Mouse (Mus musculus) midbrain, embryonic 11.5 days (tissue): Measurements from ENCODE around the gene Ddit4. TPM values are rescaled to one million over a fixed set of nuclear protein-coding genes. Genes with fewer than 3 reads are reported as not detected.

ENCODE experiments used
- ATAC-seq: fragments of 200-750 bp; cut with Nextera tagmentation; 2 replicates; pipeline ENCODE4 v1.8.0; 2017; ENCODE audit warnings: moderate TSS enrichment, moderate library complexity; ENCODE audit not compliant: low FRiP score
- DNase-seq: peaks from one replicate; pipeline ENCODE4 v3.0.0; 2015; ENCODE audit warnings: low spot score; ENCODE audit errors: missing footprints
- H3K27ac ChIP-seq: fragments of 300-500 bp; sonication (generic); 2 replicates; pipeline ENCODE4 v1.5.1; 2014; ENCODE audit warnings: low read depth, low read length
- H3K27me3 ChIP-seq: fragments of 300-500 bp; sonication (generic); 2 replicates; pipeline ENCODE4 v1.6.1; 2014; ENCODE audit warnings: mild to moderate bottlenecking, low read length, moderate library complexity, mixed read lengths; ENCODE audit not compliant: control insufficient read depth, insufficient read depth
- H3K36me3 ChIP-seq: fragments of 300-500 bp; sonication (generic); 2 replicates; pipeline ENCODE4 v1.6.1; 2014; ENCODE audit warnings: mild to moderate bottlenecking, low read length, moderate library complexity, mixed read lengths; ENCODE audit not compliant: control insufficient read depth, insufficient read depth
- H3K4me1 ChIP-seq: fragments of 300-500 bp; sonication (generic); 2 replicates; pipeline ENCODE4 v1.6.1; 2014; ENCODE audit warnings: low read length; ENCODE audit not compliant: control insufficient read depth, insufficient read depth
- H3K4me2 ChIP-seq: fragments of 300-500 bp; sonication (generic); 2 replicates; pipeline ENCODE4 v1.6.1; 2014; ENCODE audit warnings: mild to moderate bottlenecking, moderate library complexity
- H3K4me3 ChIP-seq: fragments of 300-500 bp; sonication (generic); 2 replicates; pipeline ENCODE4 v1.5.1; 2014; ENCODE audit warnings: low read depth, low read length
- H3K9ac ChIP-seq: fragments of 300-500 bp; sonication (generic); 2 replicates; pipeline ENCODE4 v1.6.1; 2014; ENCODE audit warnings: low read length
- H3K9me3 ChIP-seq: fragments of 300-500 bp; sonication (generic); 2 replicates; pipeline ENCODE4 v1.6.1; 2016; ENCODE audit warnings: low read length; ENCODE audit not compliant: control insufficient read depth
- WGBS: fragments of 180-500 bp; shearing (Covaris S2); extraction: QIAGEN DNeasy Blood & Tissue Kit; methylation state at CpG from one replicate; pipeline ENCODE4 v1.1.7; 2014; 5-methylcytosine and 5-hydroxymethylcytosine counted together
- polyA plus RNA-seq: library from polyadenylated mRNA; unstranded; fragments of >200 nt; fragmentation: Nextera tagmentation; extraction: Ambion mirVana; gene quantifications from 2 replicates; pipeline ENCODE4 v1.2.1, GENCODE M21; 2014

The Ddit4 gene
- polyA plus RNA-seq, 1 experiment from 2014 or later, result 4.5 TPM

DNA sequence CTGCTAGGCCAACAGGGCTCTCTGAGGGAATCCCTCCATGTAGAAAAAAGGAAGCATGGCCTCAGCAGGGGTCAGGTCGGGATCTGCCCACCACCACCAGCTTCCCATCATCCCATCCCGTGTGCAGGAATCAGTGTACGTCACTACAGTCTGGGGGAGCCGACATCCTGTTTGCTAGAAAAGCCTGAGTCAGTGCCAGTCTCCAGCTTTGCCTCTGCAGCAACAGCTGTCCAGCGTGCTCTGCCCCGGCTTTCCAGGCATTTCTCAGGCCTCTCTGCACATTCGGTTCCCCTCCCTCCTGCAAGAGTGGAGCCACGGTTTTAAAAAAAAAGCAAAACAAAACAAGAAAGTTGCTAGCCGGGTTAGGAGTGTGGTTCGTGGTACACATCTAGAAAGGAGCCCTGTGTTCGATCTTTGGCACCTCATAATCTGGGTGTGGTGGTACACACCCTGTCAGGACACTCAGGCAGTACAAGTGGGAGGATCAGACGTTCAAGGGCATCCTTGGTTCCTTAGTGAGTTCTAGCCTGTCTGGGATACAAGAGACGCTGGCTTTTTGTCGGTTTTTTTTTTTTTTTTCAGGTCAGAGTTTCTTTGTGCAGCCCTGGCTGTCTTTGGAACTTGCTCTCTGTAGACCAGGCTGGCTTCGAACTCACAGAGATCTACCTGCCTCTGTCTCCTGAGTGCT lies 32.0 kb downstream of the Ddit4 start:
- H3K27me3 ChIP-seq, result no peaks in the 10 kb centered on the region
- H3K27ac ChIP-seq, result 0 out of 2 replicates have a peak overlapping the region, but pooled peaks have one; percentile 25
- peak; percentile 88 for DNase-seq
- no peak overlapping the region for H3K4me2 ChIP-seq
- WGBS, result 57% methylated on average over 15 of the region's 15 CpGs
- no peak overlapping the region for H3K4me3 ChIP-seq
- no peaks in the 10 kb centered on the region for H3K36me3 ChIP-seq
- no peak overlapping the region for H3K9ac ChIP-seq
- H3K4me1 ChIP-seq, result peaks cover 30% of the 10 kb centered on the region
- no peak for ATAC-seq
- H3K9me3 ChIP-seq, result no peaks in the 10 kb centered on the region

DNA sequence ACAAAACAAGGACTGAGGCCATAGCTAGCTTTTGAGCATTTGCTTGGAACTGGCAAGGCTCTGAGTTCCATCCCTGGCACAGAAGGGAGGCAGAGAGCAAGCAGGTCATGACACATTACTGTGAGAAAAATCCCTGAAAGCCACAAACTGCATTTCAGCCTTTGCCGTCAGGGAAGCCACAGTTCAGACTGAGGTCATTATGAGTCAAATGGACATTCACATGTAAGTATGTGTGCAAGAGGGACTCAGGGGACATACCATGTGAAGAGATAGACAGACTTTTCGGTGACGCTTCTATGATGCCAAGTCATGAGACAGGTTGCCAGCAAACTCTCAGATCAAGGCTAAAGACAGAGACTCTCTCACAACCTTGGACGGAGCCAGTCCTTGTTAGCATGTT lies 33.5 kb downstream of the Ddit4 start:
- H3K27ac ChIP-seq, result no peak overlapping the region
- H3K9ac ChIP-seq, result no peak overlapping the region
- no peaks in the 10 kb centered on the region for H3K27me3 ChIP-seq
- no peak overlapping the region for H3K4me3 ChIP-seq
- 90% methylated on average over 4 of the region's 4 CpGs for WGBS
- H3K36me3 ChIP-seq, result no peaks in the 10 kb centered on the region
- DNase-seq, result no peak
- peaks cover 30% of the 10 kb centered on the region for H3K4me1 ChIP-seq
- ATAC-seq, result no peak
- no peak overlapping the region for H3K4me2 ChIP-seq
- H3K9me3 ChIP-seq, result no peaks in the 10 kb centered on the region

DNA sequence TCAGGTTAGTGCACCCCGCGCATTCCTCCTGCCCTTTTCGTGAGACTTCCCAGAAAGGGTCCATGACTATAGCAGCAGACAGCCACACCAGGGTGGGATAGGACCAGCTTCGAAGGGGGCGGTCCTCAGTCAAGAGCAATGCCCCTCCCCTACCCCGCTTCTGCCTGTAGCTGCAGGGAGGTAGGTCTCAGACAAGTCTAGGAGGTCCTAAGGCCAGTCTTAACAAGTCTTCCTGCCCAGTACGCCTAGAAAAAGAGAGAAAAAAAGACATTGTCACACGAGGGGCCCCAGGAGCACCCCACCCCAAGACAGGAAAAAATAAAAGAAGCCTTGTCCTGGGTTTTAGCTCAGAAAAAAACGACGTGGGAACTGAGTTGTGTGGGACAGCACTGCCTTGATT lies 35.0 kb downstream of the Ddit4 start:
- peak overlapping the region; percentile 31 for H3K27ac ChIP-seq
- peak; percentile 83 for ATAC-seq
- peaks cover 36% of the 10 kb centered on the region for H3K4me1 ChIP-seq
- H3K36me3 ChIP-seq, result no peaks in the 10 kb centered on the region
- H3K27me3 ChIP-seq, result no peaks in the 10 kb centered on the region
- 1% methylated on average over 10 of the region's 10 CpGs for WGBS
- no peaks in the 10 kb centered on the region for H3K9me3 ChIP-seq
- H3K4me3 ChIP-seq, result no peak overlapping the region
- H3K9ac ChIP-seq, result peak overlapping the region; percentile 31; the same call in 1 of the 2 replicates
- H3K4me2 ChIP-seq, result peak overlapping the region; percentile 40
- DNase-seq, result peak; percentile 88

DNA sequence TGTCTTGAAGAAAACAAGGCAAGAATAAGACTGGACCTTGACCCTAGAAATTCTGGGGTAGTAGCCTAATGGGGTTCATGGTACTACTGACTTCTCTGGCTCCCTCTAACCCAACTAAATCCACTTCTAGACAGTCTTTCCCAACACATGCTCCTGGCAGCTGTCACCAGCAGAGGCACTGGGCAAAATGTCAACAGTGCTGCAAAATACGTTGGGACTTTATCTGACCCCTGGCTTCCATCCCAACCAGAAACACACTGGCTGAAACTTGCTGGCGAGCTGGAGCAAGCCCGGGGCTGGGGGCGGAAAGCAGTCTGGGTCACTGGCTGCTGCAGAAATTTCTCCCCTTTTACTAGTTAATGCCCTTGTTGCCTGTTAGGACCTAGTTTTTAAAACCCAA lies 35.5 kb downstream of the Ddit4 start:
- H3K27ac ChIP-seq, result peak overlapping the region; percentile 31
- no peak overlapping the region for H3K4me3 ChIP-seq
- H3K27me3 ChIP-seq, result no peaks in the 10 kb centered on the region; the same call in 1 of the 2 replicates
- DNase-seq (no peak), ATAC-seq (no peak)
- 7% methylated on average over 4 of the region's 4 CpGs for WGBS
- H3K36me3 ChIP-seq, result no peaks in the 10 kb centered on the region
- peak overlapping the region; percentile 40 for H3K4me2 ChIP-seq
- H3K9ac ChIP-seq, result peak overlapping the region; percentile 31; the same call in 1 of the 2 replicates
- H3K4me1 ChIP-seq, result peaks cover 37% of the 10 kb centered on the region
- H3K9me3 ChIP-seq, result no peaks in the 10 kb centered on the region

DNA sequence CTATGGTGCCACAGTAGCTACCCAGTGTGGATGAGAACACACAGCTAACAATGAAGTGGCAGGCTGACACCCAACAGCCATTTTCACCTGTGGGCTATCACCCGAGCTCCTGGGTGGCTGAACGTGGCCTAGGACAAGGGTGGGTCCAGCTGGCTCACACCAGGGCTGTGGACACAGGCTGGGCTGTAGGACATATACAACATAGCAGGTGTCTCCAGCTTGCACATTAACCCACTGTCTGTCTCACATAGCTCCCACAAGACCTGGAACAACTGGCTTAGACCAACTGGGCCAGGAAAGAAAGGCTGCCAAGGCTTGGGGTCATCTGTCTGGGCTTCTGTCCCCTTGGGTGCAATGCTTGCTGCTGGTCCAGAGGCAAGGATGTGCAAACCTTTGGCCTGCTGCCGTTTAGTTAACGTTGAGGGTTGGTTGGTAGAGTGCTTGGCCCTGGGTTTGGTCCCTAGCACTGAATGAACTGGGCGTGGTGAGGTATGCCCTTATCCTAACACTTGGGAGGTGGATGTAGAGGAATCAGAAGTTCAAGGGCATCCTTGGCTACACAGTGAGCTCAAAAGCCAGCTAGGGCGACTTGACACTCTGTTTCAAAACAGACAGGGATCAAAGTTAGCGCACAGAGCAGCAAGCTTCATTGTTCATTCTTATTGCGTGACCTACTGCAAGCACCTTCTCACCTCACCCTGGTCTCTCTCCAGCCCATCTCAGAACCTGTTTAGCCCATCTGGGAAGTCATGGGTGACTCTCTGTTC lies 36.3 kb downstream of the Ddit4 start:
- no peak for ATAC-seq
- Histone ChIP-seq H3K27me3 (no peaks in the 10 kb centered on the region; the same call in 1 of the 2 replicates), H3K4me3 (no peak overlapping the region), H3K4me1 (peaks cover 32% of the 10 kb centered on the region), H3K9ac (no peak overlapping the region), H3K36me3 (no peaks in the 10 kb centered on the region), H3K9me3 (no peaks in the 10 kb centered on the region), H3K27ac (no peak overlapping the region), H3K4me2 (no peak overlapping the region)
- WGBS, result 91% methylated on average over 8 of the region's 8 CpGs
- DNase-seq, result no peak

DNA sequence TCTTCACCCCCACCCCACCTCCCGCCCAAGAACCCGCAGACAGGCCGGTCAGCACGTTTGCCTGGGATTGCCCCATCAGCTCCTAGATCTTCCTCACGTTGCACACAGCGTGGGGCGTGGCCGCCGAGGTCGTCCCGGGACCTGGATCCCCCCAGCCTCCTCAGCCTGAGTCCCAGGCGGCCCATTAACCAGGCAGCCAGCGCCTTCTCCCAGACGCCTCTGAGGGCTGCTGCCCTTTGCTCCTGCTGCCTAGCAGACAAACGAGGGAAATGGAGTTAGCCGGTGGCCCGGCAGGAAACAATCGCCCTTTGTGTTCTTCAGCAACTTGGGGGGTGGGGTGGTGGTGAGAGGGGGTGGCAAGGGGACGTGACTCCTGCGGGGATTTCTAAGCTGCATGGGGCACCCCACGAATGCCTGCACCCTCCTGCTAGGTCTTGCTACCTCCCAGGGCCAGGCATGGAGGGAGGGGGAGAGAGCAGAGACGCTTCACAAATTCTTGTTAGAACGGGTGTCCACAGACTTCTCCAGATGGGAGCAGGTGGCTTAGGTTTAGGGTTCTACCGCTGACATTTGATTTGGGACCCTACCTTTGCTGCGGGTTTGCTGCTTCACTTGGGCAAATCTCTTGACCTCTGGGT lies 40.0 kb downstream of the Ddit4 start:
- no peak for DNase-seq
- peaks cover 38% of the 10 kb centered on the region for H3K4me1 ChIP-seq
- no peak overlapping the region for H3K4me3 ChIP-seq

DNA sequence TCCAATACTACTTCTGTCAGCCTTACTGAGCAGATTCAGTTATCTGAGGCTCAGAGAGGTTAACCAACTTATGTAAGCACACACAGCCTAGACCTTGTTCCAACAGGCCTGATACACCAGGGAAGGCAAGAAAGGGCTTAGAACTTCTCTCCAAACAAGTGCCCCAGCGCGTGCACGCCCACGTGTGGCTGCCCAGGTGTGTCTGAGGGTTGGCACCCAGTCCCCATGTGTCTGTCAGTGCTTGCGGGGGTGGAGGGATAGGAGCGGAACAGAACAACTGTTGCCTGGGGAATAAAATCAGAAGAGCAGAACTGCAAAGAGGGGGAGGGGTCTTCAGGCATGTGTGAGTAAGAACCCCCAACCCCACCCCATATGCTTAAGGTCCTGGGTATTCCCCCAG lies 40.5 kb downstream of the Ddit4 start:
- H3K27ac ChIP-seq, result peak overlapping the region; percentile 40; the same call in 1 of the 2 replicates
- 32% methylated on average over 6 of the region's 6 CpGs for WGBS
- no peaks in the 10 kb centered on the region for H3K36me3 ChIP-seq
- H3K4me1 ChIP-seq, result peaks cover 33% of the 10 kb centered on the region
- H3K9me3 ChIP-seq, result no peaks in the 10 kb centered on the region
- no peak for DNase-seq
- no peaks in the 10 kb centered on the region; the same call in 1 of the 2 replicates for H3K27me3 ChIP-seq
- no peak for ATAC-seq
- peak overlapping the region; percentile 52 for H3K9ac ChIP-seq
- H3K4me3 ChIP-seq, result no peak overlapping the region
- peak overlapping the region; percentile 37 for H3K4me2 ChIP-seq

More for the DNA sequence above, 40.0 kb downstream of the Ddit4 start:
- Histone ChIP-seq H3K27ac (peak overlapping the region; percentile 40; the same call in 1 of the 2 replicates), H3K27me3 (no peaks in the 10 kb centered on the region; the same call in 1 of the 2 replicates), H3K36me3 (no peaks in the 10 kb centered on the region), H3K9me3 (no peaks in the 10 kb centered on the region), H3K4me2 (peak overlapping the region; percentile 37), H3K9ac (peak overlapping the region; percentile 52)
- 3% methylated on average over 25 of the region's 25 CpGs for WGBS
- ATAC-seq, result peak; percentile 59

DNA sequence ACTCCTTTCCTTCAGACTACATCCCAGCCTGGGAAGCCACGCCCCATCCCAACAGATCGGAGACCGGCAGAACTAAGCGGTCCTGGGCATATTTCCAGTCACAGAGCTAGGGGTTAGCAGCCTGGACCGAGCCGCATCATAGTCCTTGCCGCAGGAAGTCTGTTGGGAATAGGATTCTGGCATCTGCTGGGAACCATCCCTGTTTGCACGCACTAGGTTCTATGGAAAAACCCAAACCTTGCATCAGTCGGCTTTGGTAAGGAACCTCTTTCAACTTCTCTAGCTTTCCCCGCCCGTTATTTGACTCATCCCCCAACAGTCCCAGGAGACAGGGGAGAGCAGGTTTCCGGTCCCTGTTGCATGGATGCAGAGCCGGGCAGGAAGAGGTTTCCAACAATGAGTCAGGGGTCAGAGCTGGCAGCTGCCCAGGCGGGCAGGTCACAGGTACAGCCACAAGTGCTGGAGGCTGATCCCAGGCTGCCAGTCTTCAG lies 42.2 kb downstream of the Ddit4 start:
- Histone ChIP-seq H3K4me2 (peak overlapping the region; percentile 24; the same call in 1 of the 2 replicates), H3K9ac (no peak overlapping the region), H3K36me3 (no peaks in the 10 kb centered on the region), H3K27me3 (no peaks in the 10 kb centered on the region; the same call in 1 of the 2 replicates), H3K27ac (no peak overlapping the region), H3K4me1 (peaks cover 30% of the 10 kb centered on the region), H3K4me3 (no peak overlapping the region), H3K9me3 (no peaks in the 10 kb centered on the region)
- WGBS, result 9% methylated on average over 14 of the region's 14 CpGs
- DNase-seq (no peak), ATAC-seq (peak; percentile 18; the same call in 1 of the 2 replicates)
